Mouse (Mus musculus) gastrocnemius, adult 8-10 months (tissue): ENCODE measurements at regions not wholly inside any gene's neighbourhood (a gene's known extent, or its start where the extent isn't known, plus 50 kb on each side); places are given as distances from the start of the nearest gene placed in this dataset. TPM values are rescaled to one million over a fixed set of nuclear protein-coding genes. Genes with fewer than 3 reads are reported as not detected.

Experiments
- microRNA-seq: library from miRNA; unstranded; fragments of <30 nt; microRNA quantifications from one replicate; pipeline ENCODE4 v1.2.0, GENCODE M21; 2022

Small RNA genes in the stretch of these regions (microRNA-seq; reads per million reads assigned to microRNA genes)
- gene Gm26190: not detected
